Mouse (Mus musculus): Measurements from ENCODE around the gene Lmf1.
A peak's percentile ranks its signal among the peaks of the same experiment; 100 is the strongest.

The Lmf1 gene

GRCm38 (mm10) chr17:25567745-25568144 lies 11.1 kb upstream of the Lmf1 start:
- ATAC-seq (ENCODE audit: insufficient number of reproducible peaks, low FRiP score, low TSS enrichment): no peak

- no peak for ATAC-seq (ENCODE audit: insufficient number of reproducible peaks, low FRiP score, low TSS enrichment)
Observed at GRCm38 (mm10) chr17:25568206-25568605, 10.7 kb upstream of the Lmf1 start.

- ATAC-seq (ENCODE audit: insufficient number of reproducible peaks, low FRiP score, low TSS enrichment): no peak
Observed at GRCm38 (mm10) chr17:25568880-25569279, 10.0 kb upstream of the Lmf1 start.

- no peak for ATAC-seq (ENCODE audit: insufficient number of reproducible peaks, low FRiP score, low TSS enrichment)
Observed at GRCm38 (mm10) chr17:25569833-25570647, 8.8 kb upstream of the Lmf1 start.

- no peak for ATAC-seq (ENCODE audit: insufficient number of reproducible peaks, low FRiP score, low TSS enrichment)
Observed at GRCm38 (mm10) chr17:25570648-25571452, 8.0 kb upstream of the Lmf1 start, which contains the start of gene Sox8. TSS of gene Sox8 (minus strand) at chr17:25570686.

- ATAC-seq (ENCODE audit: insufficient number of reproducible peaks, low FRiP score, low TSS enrichment): no peak
Observed at GRCm38 (mm10) chr17:25571453-25571820, 7.4 kb upstream of the Lmf1 start.

GRCm38 (mm10) chr17:25575208-25575971 lies 3.5 kb upstream of the Lmf1 start:
- ATAC-seq (ENCODE audit: insufficient number of reproducible peaks, low FRiP score, low TSS enrichment): no peak

GRCm38 (mm10) chr17:25576034-25576433 lies 2.9 kb upstream of the Lmf1 start:
- no peak for ATAC-seq (ENCODE audit: insufficient number of reproducible peaks, low FRiP score, low TSS enrichment)

- no peak for ATAC-seq (ENCODE audit: insufficient number of reproducible peaks, low FRiP score, low TSS enrichment)
Observed at GRCm38 (mm10) chr17:25577263-25577662, 1.6 kb upstream of the Lmf1 start.

- no peak for ATAC-seq (ENCODE audit: insufficient number of reproducible peaks, low FRiP score, low TSS enrichment)
Observed at GRCm38 (mm10) chr17:25577702-25578101, 1.2 kb upstream of the Lmf1 start.

- peak; percentile 41; the same call in 1 of the 2 replicates for ATAC-seq (ENCODE audit: insufficient number of reproducible peaks, low FRiP score, low TSS enrichment)
Observed at GRCm38 (mm10) chr17:25579332-25580047, 605 bp downstream of the Lmf1 start.

- ATAC-seq (ENCODE audit: insufficient number of reproducible peaks, low FRiP score, low TSS enrichment): no peak
Observed at GRCm38 (mm10) chr17:25582076-25582475, 3.2 kb downstream of the Lmf1 start.

GRCm38 (mm10) chr17:25583099-25583498 lies 4.2 kb downstream of the Lmf1 start:
- no peak for ATAC-seq (ENCODE audit: insufficient number of reproducible peaks, low FRiP score, low TSS enrichment)

- ATAC-seq (ENCODE audit: insufficient number of reproducible peaks, low FRiP score, low TSS enrichment): no peak
Observed at GRCm38 (mm10) chr17:25583858-25584257, 5.0 kb downstream of the Lmf1 start.

- no peak for ATAC-seq (ENCODE audit: insufficient number of reproducible peaks, low FRiP score, low TSS enrichment)
Observed at GRCm38 (mm10) chr17:25584646-25585045, 5.8 kb downstream of the Lmf1 start.

GRCm38 (mm10) chr17:25590068-25590467 lies 11.2 kb downstream of the Lmf1 start:
- ATAC-seq (ENCODE audit: insufficient number of reproducible peaks, low FRiP score, low TSS enrichment): no peak

- ATAC-seq (ENCODE audit: insufficient number of reproducible peaks, low FRiP score, low TSS enrichment): no peak
Observed at GRCm38 (mm10) chr17:25590985-25591384, 12.1 kb downstream of the Lmf1 start.

- no peak for ATAC-seq (ENCODE audit: insufficient number of reproducible peaks, low FRiP score, low TSS enrichment)
Observed at GRCm38 (mm10) chr17:25592336-25592735, 13.5 kb downstream of the Lmf1 start.

- no peak for ATAC-seq (ENCODE audit: insufficient number of reproducible peaks, low FRiP score, low TSS enrichment)
Observed at GRCm38 (mm10) chr17:25593411-25594261, 14.8 kb downstream of the Lmf1 start.

Data from cerebellum, adult (tissue).